Mouse (Mus musculus) left cerebral cortex, adult 2 months (tissue): ENCODE data around the gene Shh. TPM values are rescaled to one million over a fixed set of nuclear protein-coding genes. Genes with fewer than 3 reads are reported as not detected.

Experiments used
- DNase-seq, 2 experiments: peaks; one replicate each; pipeline ENCODE4 v3.0.0; 2021 to 2022; ENCODE audit warnings: low spot score in 2 of 2, mixed read lengths in 1 of 2; ENCODE audit errors: extremely low spot score in 1 of 2
- H3K27ac ChIP-seq: fragments of 200-600 bp; 2 replicates; pipeline ENCODE4 v1.8.1; 2022
- H3K4me3 ChIP-seq: fragments of 200-600 bp; 2 replicates; pipeline ENCODE4 v1.8.1; 2022
- CTCF ChIP-seq: fragments of 200-600 bp; IDR thresholded peaks from 2 replicates; pipeline ENCODE4 v1.8.1; 2022; ENCODE audit warnings: antibody characterized with exemption, mild to moderate bottlenecking, moderate library complexity
- intact Hi-C: fragments of 180-260 bp; cut with DNase I; formaldehyde crosslinking; loops from one replicate; pipeline ENCODE4 v1.15.1; 2025
- long read RNA-seq, 2 experiments: library from polyadenylated mRNA; stranded (forward); transcript quantifications; one replicate each; pipeline ENCODE4 v2.0.0; 2021; ENCODE audit warnings: borderline mapping rate in 2 of 2
- total RNA-seq, 2 experiments: library from RNA; stranded (reverse); gene quantifications; 2 replicates each; pipeline ENCODE4 v1.2.3; 2021

The Shh gene
- 1 to 10 TPM; 3.2 TPM for total RNA-seq
- long read RNA-seq, experiment 1, partial matches to known transcripts: 0 of 2 reads
- long read RNA-seq, experiment 1, other reads (novel, unspliced or antisense): 1 of 2 reads
- long read RNA-seq, experiment 2: 0 reads

GRCm38 (mm10) chr5:28466760-28467306, at the start of gene Shh:
Gene Shh (minus strand): TSS chr5:28467256.
- peak within 1 kb of the TSS; percentile 57 for H3K4me3 ChIP-seq
- no peak for TF ChIP-seq CTCF
- intact Hi-C loops: loop anchor here (5.0 kb wide), 4 partner anchors 355 to 825 kb away; no protein-coding TSS in a partner anchor
- peak; percentile 52 to 60 for DNase-seq
- H3K27ac ChIP-seq: peak within 1 kb of the TSS; percentile 83

- DNase-seq: no peak
- no peak for TF ChIP-seq CTCF
- no peak overlapping the region for H3K4me3 ChIP-seq
- H3K27ac ChIP-seq: no peak overlapping the region
- intact Hi-C loops: no loop called here
Measured at GRCm38 (mm10) chr5:28500792-28501439, 33.9 kb upstream of the Shh start.

- DNase-seq: no peak
- intact Hi-C loops: no loop called here
- Histone ChIP-seq H3K27ac (no peak overlapping the region), H3K4me3 (no peak overlapping the region)
- no peak for TF ChIP-seq CTCF
Measured at GRCm38 (mm10) chr5:28498846-28499245, 31.8 kb upstream of the Shh start.

GRCm38 (mm10) chr5:28495712-28496650, 28.9 kb upstream of the Shh start:
- H3K4me3 ChIP-seq: no peak overlapping the region
- no peak for DNase-seq
- intact Hi-C loops: no loop called here
- H3K27ac ChIP-seq: no peak overlapping the region
- TF ChIP-seq CTCF: no peak

- Histone ChIP-seq H3K27ac (no peak overlapping the region), H3K4me3 (no peak overlapping the region)
- intact Hi-C loops: no loop called here
- no peak for TF ChIP-seq CTCF
- DNase-seq: no peak
Measured at GRCm38 (mm10) chr5:28493550-28493949, 26.5 kb upstream of the Shh start.

- no peak overlapping the region for H3K27ac ChIP-seq
- no peak for DNase-seq
- intact Hi-C loops: no loop called here
- no peak for TF ChIP-seq CTCF
- H3K4me3 ChIP-seq: no peak overlapping the region
Measured at GRCm38 (mm10) chr5:28482991-28483390, 15.9 kb upstream of the Shh start.

- intact Hi-C loops: no loop called here
- TF ChIP-seq CTCF: no peak
- DNase-seq: no peak
- H3K4me3 ChIP-seq: no peak overlapping the region
- no peak overlapping the region for H3K27ac ChIP-seq
Measured at GRCm38 (mm10) chr5:28481730-28482129, 14.7 kb upstream of the Shh start.

GRCm38 (mm10) chr5:28476389-28477379, 9.6 kb upstream of the Shh start:
- no peak for DNase-seq
- no peak for TF ChIP-seq CTCF
- intact Hi-C loops: no loop called here
- Histone ChIP-seq H3K27ac (no peak overlapping the region), H3K4me3 (no peak overlapping the region)

- Histone ChIP-seq H3K4me3 (no peak overlapping the region), H3K27ac (no peak overlapping the region)
- intact Hi-C loops: no loop called here
- DNase-seq: no peak
- TF ChIP-seq CTCF: no peak
Measured at GRCm38 (mm10) chr5:28473556-28473955, 6.5 kb upstream of the Shh start.

- peak; percentile 68 for TF ChIP-seq CTCF
- Histone ChIP-seq H3K4me3 (no peak overlapping the region), H3K27ac (no peak overlapping the region)
- peak; percentile 58 to 66 for DNase-seq
- intact Hi-C loops: loop anchor here (1.0 to 5.0 kb wide), 5 partner anchors 353 to 823 kb away; no protein-coding TSS in a partner anchor
Measured at GRCm38 (mm10) chr5:28469525-28470202, 2.6 kb upstream of the Shh start.
